Mouse (Mus musculus) G1E (cell line): ENCODE data around the gene Acvr2b.

Source experiments
- CTCF ChIP-seq: IDR thresholded peaks from 2 replicates; pipeline ENCODE4 v1.5.1; 2012; ENCODE audit warnings: low read depth, low read length, inconsistent platforms, mixed read lengths
- TAL1 ChIP-seq: conservative IDR thresholded peaks from 2 replicates; pipeline ENCODE4 v1.6.1; 2012; ENCODE audit warnings: low read depth, low read length, inconsistent platforms, mixed read lengths

- no peak for TF ChIP-seq CTCF
- no peak for TF ChIP-seq TAL1
Observed at GRCm38 (mm10) chr9:119355943-119356342, 46.0 kb upstream of the Acvr2b start.
